Mouse (Mus musculus): ENCODE results near the gene Phldb2. TPM values are rescaled to one million over a fixed set of nuclear protein-coding genes. Genes with fewer than 3 reads are reported as not detected.

The Phldb2 gene
- polyA plus RNA-seq, 1 experiment: 0.04 TPM

GRCm38 (mm10) chr16:45811788-45812187 is 141.6 kb downstream of the Phldb2 start:
- Histone ChIP-seq H3K4me1 (no peaks in the 10 kb centered on the region), H3K36me3 (replicated peaks; ENCODE audit: low read length) (no peaks in the 10 kb centered on the region), H3K4me3 (replicated peaks) (no peak overlapping the region), H3K27me3 (replicated peaks) (no peaks in the 10 kb centered on the region), H3K9me3 (no peaks in the 10 kb centered on the region)
- TF ChIP-seq FLI1 (IDR thresholded peaks at IDR 0.05; ENCODE audit: low read length) (no peak), GATA1 (IDR thresholded peaks at IDR 0.05; ENCODE audit: borderline replicate concordance, low read length) (no peak)

- Histone ChIP-seq H3K27me3 (replicated peaks) (no peaks in the 10 kb centered on the region), H3K4me1 (no peaks in the 10 kb centered on the region), H3K36me3 (replicated peaks; ENCODE audit: low read length) (no peaks in the 10 kb centered on the region), H3K4me3 (replicated peaks) (no peak overlapping the region), H3K9me3 (no peaks in the 10 kb centered on the region)
- TF ChIP-seq GATA1 (IDR thresholded peaks at IDR 0.05; ENCODE audit: borderline replicate concordance, low read length) (no peak), FLI1 (IDR thresholded peaks at IDR 0.05; ENCODE audit: low read length) (no peak)
Observed at GRCm38 (mm10) chr16:45810829-45811326, 142.5 kb downstream of the Phldb2 start.

DNA sequence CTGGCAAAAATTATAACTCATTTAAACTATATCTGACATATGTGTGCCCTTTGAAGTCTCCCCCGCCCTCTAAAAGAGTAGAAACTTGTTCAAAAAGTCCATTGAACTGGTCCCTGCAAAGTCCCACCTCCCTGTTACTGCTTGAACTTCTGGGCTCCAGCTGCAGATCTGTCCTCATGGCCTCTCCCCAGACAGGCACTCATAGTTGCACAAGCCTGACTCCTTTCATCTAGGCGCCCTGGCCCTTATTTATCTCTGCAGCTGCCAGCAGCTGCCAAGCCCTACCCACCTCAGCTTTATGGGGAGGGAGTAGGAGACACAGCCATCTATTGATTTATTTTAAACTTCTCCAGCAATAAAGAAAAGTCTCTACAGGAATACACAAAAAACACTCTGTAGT is 143.2 kb downstream of the Phldb2 start:
- H3K36me3 ChIP-seq (replicated peaks; ENCODE audit: low read length): no peaks in the 10 kb centered on the region
- no peaks in the 10 kb centered on the region for H3K9me3 ChIP-seq
- TF ChIP-seq FLI1 (IDR thresholded peaks at IDR 0.05; ENCODE audit: low read length) (no peak), GATA1 (IDR thresholded peaks at IDR 0.05; ENCODE audit: borderline replicate concordance, low read length) (no peak)

GRCm38 (mm10) chr16:45804708-45805107 is 148.7 kb downstream of the Phldb2 start:
- H3K4me3 ChIP-seq (replicated peaks): no peak overlapping the region
- TF ChIP-seq FLI1 (IDR thresholded peaks at IDR 0.05; ENCODE audit: low read length): no peak
- H3K4me1 ChIP-seq: 0 out of 2 replicates have a peak, but pooled peaks cover 3% of the 10 kb centered on the region

More for the DNA sequence above, 143.2 kb downstream of the Phldb2 start:
- Histone ChIP-seq H3K4me3 (replicated peaks) (no peak overlapping the region), H3K4me1 (no peaks in the 10 kb centered on the region), H3K27me3 (replicated peaks) (no peaks in the 10 kb centered on the region)

DNA sequence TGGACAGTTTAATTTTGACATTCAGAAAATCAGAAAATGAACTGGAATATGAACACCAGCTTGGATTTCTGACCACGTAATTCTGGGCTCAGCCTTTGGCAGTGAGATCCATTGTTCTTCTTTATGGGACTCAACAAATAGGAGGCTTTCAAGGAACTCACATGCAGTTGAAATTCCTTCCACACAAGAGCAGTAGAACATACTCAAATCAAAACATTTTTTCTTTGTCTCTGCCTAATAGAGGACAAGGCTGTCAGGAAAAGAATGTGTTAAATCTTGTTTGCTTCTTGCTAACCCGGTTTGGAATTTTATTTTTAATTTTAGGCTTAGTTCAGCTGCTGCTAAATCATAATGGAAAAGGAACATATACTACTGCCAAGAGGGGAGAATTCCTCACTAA is 153.0 kb downstream of the Phldb2 start:
- H3K36me3 ChIP-seq (replicated peaks; ENCODE audit: low read length): no peaks in the 10 kb centered on the region
- H3K4me1 ChIP-seq: peaks cover 6% of the 10 kb centered on the region
- no peak for TF ChIP-seq GATA1 (IDR thresholded peaks at IDR 0.05; ENCODE audit: borderline replicate concordance, low read length)
- TF ChIP-seq FLI1 (IDR thresholded peaks at IDR 0.05; ENCODE audit: low read length): no peak
- no peak overlapping the region for H3K4me3 ChIP-seq (replicated peaks)
- no peaks in the 10 kb centered on the region for H3K27me3 ChIP-seq (replicated peaks)
- no peaks in the 10 kb centered on the region for H3K9me3 ChIP-seq

More at GRCm38 (mm10) chr16:45804708-45805107, 148.7 kb downstream of the Phldb2 start:
- Histone ChIP-seq H3K36me3 (replicated peaks; ENCODE audit: low read length) (no peaks in the 10 kb centered on the region), H3K27me3 (replicated peaks) (no peaks in the 10 kb centered on the region), H3K9me3 (no peaks in the 10 kb centered on the region)

DNA sequence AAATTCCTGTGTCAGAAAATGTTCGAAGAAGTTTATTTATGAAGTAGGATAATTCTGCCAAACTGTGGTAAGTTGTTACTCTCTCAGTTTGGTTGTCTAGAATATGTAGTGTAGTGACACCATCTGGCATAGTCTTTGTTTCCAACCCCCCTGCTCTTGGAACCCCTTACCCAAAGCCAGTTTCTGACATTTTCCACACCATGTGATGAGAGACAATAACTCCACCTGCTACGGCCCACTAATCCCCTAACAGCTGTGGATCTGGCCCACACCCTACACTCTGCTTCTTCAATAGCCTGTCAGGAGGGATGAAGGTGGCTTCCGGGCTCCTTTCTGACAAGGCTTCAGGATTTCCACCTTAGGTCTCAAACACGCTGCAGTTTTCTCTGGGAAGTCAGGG is 154.2 kb downstream of the Phldb2 start:
- H3K9me3 ChIP-seq: no peaks in the 10 kb centered on the region
- TF ChIP-seq GATA1 (IDR thresholded peaks at IDR 0.05; ENCODE audit: borderline replicate concordance, low read length) (no peak), FLI1 (IDR thresholded peaks at IDR 0.05; ENCODE audit: low read length) (no peak)
- H3K4me3 ChIP-seq (replicated peaks): no peak overlapping the region
- H3K27me3 ChIP-seq (replicated peaks): no peaks in the 10 kb centered on the region
- no peaks in the 10 kb centered on the region for H3K36me3 ChIP-seq (replicated peaks; ENCODE audit: low read length)
- H3K4me1 ChIP-seq: peaks cover 12% of the 10 kb centered on the region

GRCm38 (mm10) chr16:45798591-45798990 is 154.8 kb downstream of the Phldb2 start:
- H3K9me3 ChIP-seq: no peaks in the 10 kb centered on the region
- no peak for TF ChIP-seq GATA1 (IDR thresholded peaks at IDR 0.05; ENCODE audit: borderline replicate concordance, low read length)
- TF ChIP-seq FLI1 (IDR thresholded peaks at IDR 0.05; ENCODE audit: low read length): no peak
- H3K27me3 ChIP-seq (replicated peaks): no peaks in the 10 kb centered on the region
- no peaks in the 10 kb centered on the region for H3K36me3 ChIP-seq (replicated peaks; ENCODE audit: low read length)
- peaks cover 12% of the 10 kb centered on the region for H3K4me1 ChIP-seq
- H3K4me3 ChIP-seq (replicated peaks): no peak overlapping the region

GRCm38 (mm10) chr16:45796815-45797214 is 156.6 kb downstream of the Phldb2 start:
- Histone ChIP-seq H3K4me1 (peaks cover 12% of the 10 kb centered on the region), H3K36me3 (replicated peaks; ENCODE audit: low read length) (no peaks in the 10 kb centered on the region), H3K27me3 (replicated peaks) (no peaks in the 10 kb centered on the region), H3K9me3 (no peaks in the 10 kb centered on the region), H3K4me3 (replicated peaks) (no peak overlapping the region)
- TF ChIP-seq GATA1 (IDR thresholded peaks at IDR 0.05; ENCODE audit: borderline replicate concordance, low read length) (no peak), FLI1 (IDR thresholded peaks at IDR 0.05; ENCODE audit: low read length) (no peak)

DNA sequence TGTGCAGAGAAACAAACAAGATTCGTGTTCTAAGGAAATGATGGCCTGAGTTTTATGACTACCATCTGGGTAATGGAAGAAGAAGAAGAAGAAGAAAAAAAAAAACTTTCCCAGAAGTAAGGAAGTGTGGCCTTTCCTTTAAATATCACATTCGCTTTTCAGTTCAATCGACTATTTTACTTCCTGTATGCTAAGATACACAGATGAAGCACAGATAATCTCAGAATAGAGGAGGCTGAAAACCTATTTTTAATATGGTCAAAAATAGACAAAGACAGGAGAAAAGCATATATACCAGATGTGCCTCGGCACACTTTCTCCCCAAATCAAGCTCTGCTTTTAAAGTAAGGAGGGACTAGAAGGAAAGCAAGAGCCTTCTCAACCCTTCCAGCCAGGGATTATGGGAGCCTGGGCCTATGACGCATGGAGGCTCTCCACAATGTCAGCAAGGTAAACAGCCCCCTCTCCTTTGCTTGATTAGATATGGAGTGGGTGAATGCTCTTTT is 158.2 kb downstream of the Phldb2 start:
- TF ChIP-seq GATA1 (IDR thresholded peaks at IDR 0.05; ENCODE audit: borderline replicate concordance, low read length) (no peak), FLI1 (IDR thresholded peaks at IDR 0.05; ENCODE audit: low read length) (no peak)
- H3K4me1 ChIP-seq: peaks cover 15% of the 10 kb centered on the region
- H3K9me3 ChIP-seq: no peaks in the 10 kb centered on the region
- no peaks in the 10 kb centered on the region for H3K36me3 ChIP-seq (replicated peaks; ENCODE audit: low read length)
- H3K27me3 ChIP-seq (replicated peaks): no peaks in the 10 kb centered on the region
- H3K4me3 ChIP-seq (replicated peaks): no peak overlapping the region

GRCm38 (mm10) chr16:45792781-45793180 is 160.6 kb downstream of the Phldb2 start:
- TF ChIP-seq GATA1 (IDR thresholded peaks at IDR 0.05; ENCODE audit: borderline replicate concordance, low read length) (no peak), FLI1 (IDR thresholded peaks at IDR 0.05; ENCODE audit: low read length) (no peak)
- H3K4me3 ChIP-seq (replicated peaks): no peak overlapping the region
- peaks cover 15% of the 10 kb centered on the region for H3K4me1 ChIP-seq
- no peaks in the 10 kb centered on the region for H3K36me3 ChIP-seq (replicated peaks; ENCODE audit: low read length)
- no peaks in the 10 kb centered on the region for H3K9me3 ChIP-seq
- no peaks in the 10 kb centered on the region for H3K27me3 ChIP-seq (replicated peaks)

DNA sequence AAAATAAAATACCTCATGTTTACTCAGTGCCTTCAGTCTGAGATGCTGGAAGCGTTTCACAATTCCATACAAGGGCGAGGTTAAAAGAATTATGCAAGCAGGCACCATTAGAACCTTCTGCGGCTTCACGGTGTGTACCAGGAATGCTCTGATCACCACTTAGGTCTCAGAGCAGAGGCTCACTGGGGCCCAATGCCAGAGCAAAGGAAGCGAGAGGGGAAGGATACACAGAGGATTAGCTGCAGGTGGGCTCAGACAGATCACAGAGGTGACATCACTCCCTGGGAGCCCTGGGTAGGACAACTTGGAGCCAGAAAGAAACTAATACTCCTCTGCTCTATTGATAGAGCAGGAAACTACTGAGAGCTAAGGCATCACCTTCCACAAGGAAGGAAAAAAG is 162.1 kb downstream of the Phldb2 start:
- no peaks in the 10 kb centered on the region for H3K36me3 ChIP-seq (replicated peaks; ENCODE audit: low read length)
- no peaks in the 10 kb centered on the region for H3K9me3 ChIP-seq
- no peak for TF ChIP-seq GATA1 (IDR thresholded peaks at IDR 0.05; ENCODE audit: borderline replicate concordance, low read length)
- TF ChIP-seq FLI1 (IDR thresholded peaks at IDR 0.05; ENCODE audit: low read length): no peak

More for the DNA sequence above, 162.1 kb downstream of the Phldb2 start:
- peaks cover 20% of the 10 kb centered on the region for H3K4me1 ChIP-seq
- H3K27me3 ChIP-seq (replicated peaks): no peaks in the 10 kb centered on the region
- H3K4me3 ChIP-seq (replicated peaks): no peak overlapping the region
